Mouse (Mus musculus): ENCODE data around the gene Vps26c. TPM values are rescaled to one million over a fixed set of nuclear protein-coding genes. Genes with fewer than 3 reads are reported as not detected.
A peak's percentile ranks its signal among the peaks of the same experiment; 100 is the strongest.

Gene Vps26c
- polyA plus RNA-seq, 1 experiment, result 40.7 TPM

- H3K4me1 ChIP-seq (ENCODE audit: control insufficient read depth, insufficient read depth, low read length), result peaks cover 2% of the 10 kb centered on the region; the same call in 1 of the 2 replicates
- WGBS, result 52% methylated on average over 6 of the region's 6 CpGs
- TF ChIP-seq CTCF (IDR thresholded peaks at IDR 0.05; ENCODE audit: insufficient read depth, low read length) (no peak), POLR2A (IDR thresholded peaks at IDR 0.05; ENCODE audit: borderline replicate concordance, extremely low read depth, low read depth, low read length) (no peak)
- no peak for DNase-seq
- no peak overlapping the region for H3K4me3 ChIP-seq (replicated peaks; ENCODE audit: extremely low read depth, low read depth, low read length)
Measured at GRCm38 (mm10) chr16:94533679-94534078, 7.0 kb upstream of the Vps26c start.

GRCm38 (mm10) chr16:94531268-94531667, 4.6 kb upstream of the Vps26c start:
- no peak for DNase-seq
- no peak for TF ChIP-seq POLR2A (IDR thresholded peaks at IDR 0.05; ENCODE audit: borderline replicate concordance, extremely low read depth, low read depth, low read length)
- no peak for TF ChIP-seq CTCF (IDR thresholded peaks at IDR 0.05; ENCODE audit: insufficient read depth, low read length)
- H3K4me1 ChIP-seq (ENCODE audit: control insufficient read depth, insufficient read depth, low read length), result peaks cover 3% of the 10 kb centered on the region; the same call in 1 of the 2 replicates
- H3K4me3 ChIP-seq (replicated peaks; ENCODE audit: extremely low read depth, low read depth, low read length), result no peak overlapping the region
- WGBS, result 74% methylated on average over 4 of the region's 4 CpGs

GRCm38 (mm10) chr16:94527546-94527945, 916 bp upstream of the Vps26c start:
- peak overlapping the region; percentile 96 for H3K4me3 ChIP-seq (replicated peaks; ENCODE audit: extremely low read depth, low read depth, low read length)
- TF ChIP-seq CTCF (IDR thresholded peaks at IDR 0.05; ENCODE audit: insufficient read depth, low read length) (no peak), POLR2A (IDR thresholded peaks at IDR 0.05; ENCODE audit: borderline replicate concordance, extremely low read depth, low read depth, low read length) (no peak)
- 29% methylated on average over 3 of the region's 3 CpGs for WGBS
- peaks cover 8% of the 10 kb centered on the region for H3K4me1 ChIP-seq (ENCODE audit: control insufficient read depth, insufficient read depth, low read length)
- no peak for DNase-seq

DNA sequence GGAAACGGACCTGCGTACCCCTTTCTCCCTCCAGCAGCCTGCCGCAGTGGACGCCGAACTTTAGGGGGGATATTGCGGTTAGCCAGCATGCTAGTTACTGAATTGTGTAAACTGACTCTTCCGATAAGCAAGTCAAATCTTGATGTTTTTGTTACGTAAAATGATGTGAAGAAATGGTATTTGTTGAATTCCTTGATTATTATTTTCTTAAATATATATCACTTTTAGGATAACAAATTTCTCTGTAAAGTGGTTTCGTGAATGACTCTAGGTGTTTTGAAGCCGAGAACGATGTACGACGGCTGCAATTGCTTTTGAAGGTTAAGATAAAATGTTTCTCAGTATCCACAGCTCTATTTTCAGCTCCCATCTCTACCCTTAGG, 513 bp upstream of the Vps26c start:
- WGBS, result under 1% methylated on average over 13 of the region's 13 CpGs
- TF ChIP-seq CTCF (IDR thresholded peaks at IDR 0.05; ENCODE audit: insufficient read depth, low read length) (no peak), POLR2A (IDR thresholded peaks at IDR 0.05; ENCODE audit: borderline replicate concordance, extremely low read depth, low read depth, low read length) (no peak)
- Histone ChIP-seq H3K4me1 (ENCODE audit: control insufficient read depth, insufficient read depth, low read length) (peaks cover 8% of the 10 kb centered on the region), H3K4me3 (replicated peaks; ENCODE audit: extremely low read depth, low read depth, low read length) (peak overlapping the region; percentile 96)
- no peak for DNase-seq

GRCm38 (mm10) chr16:94525955-94526343, 681 bp downstream of the Vps26c start:
- H3K4me3 ChIP-seq (replicated peaks; ENCODE audit: extremely low read depth, low read depth, low read length), result peak overlapping the region; percentile 96
- under 1% methylated on average over 24 of the region's 24 CpGs for WGBS
- DNase-seq, result no peak
- TF ChIP-seq CTCF (IDR thresholded peaks at IDR 0.05; ENCODE audit: insufficient read depth, low read length) (no peak), POLR2A (IDR thresholded peaks at IDR 0.05; ENCODE audit: borderline replicate concordance, extremely low read depth, low read depth, low read length) (no peak)
- peaks cover 8% of the 10 kb centered on the region for H3K4me1 ChIP-seq (ENCODE audit: control insufficient read depth, insufficient read depth, low read length)

- H3K4me3 ChIP-seq (replicated peaks; ENCODE audit: extremely low read depth, low read depth, low read length), result no peak overlapping the region
- DNase-seq, result no peak
- TF ChIP-seq CTCF (IDR thresholded peaks at IDR 0.05; ENCODE audit: insufficient read depth, low read length) (no peak), POLR2A (IDR thresholded peaks at IDR 0.05; ENCODE audit: borderline replicate concordance, extremely low read depth, low read depth, low read length) (no peak)
- WGBS, result 82% methylated on average over 9 of the region's 9 CpGs
- peaks cover 13% of the 10 kb centered on the region for H3K4me1 ChIP-seq (ENCODE audit: control insufficient read depth, insufficient read depth, low read length)
Measured at GRCm38 (mm10) chr16:94524691-94525090, 1.9 kb downstream of the Vps26c start.

- no peak for DNase-seq
- TF ChIP-seq POLR2A (IDR thresholded peaks at IDR 0.05; ENCODE audit: borderline replicate concordance, extremely low read depth, low read depth, low read length), result no peak
- no peak for TF ChIP-seq CTCF (IDR thresholded peaks at IDR 0.05; ENCODE audit: insufficient read depth, low read length)
- Histone ChIP-seq H3K4me1 (ENCODE audit: control insufficient read depth, insufficient read depth, low read length) (peaks cover 21% of the 10 kb centered on the region), H3K4me3 (replicated peaks; ENCODE audit: extremely low read depth, low read depth, low read length) (no peak overlapping the region)
- WGBS, result 49% methylated on average over 6 of the region's 6 CpGs
Measured at GRCm38 (mm10) chr16:94523594-94524377, 2.8 kb downstream of the Vps26c start.

- no peak overlapping the region for H3K4me3 ChIP-seq (replicated peaks; ENCODE audit: extremely low read depth, low read depth, low read length)
- 19% methylated on average over 6 of the region's 6 CpGs for WGBS
- no peak for TF ChIP-seq POLR2A (IDR thresholded peaks at IDR 0.05; ENCODE audit: borderline replicate concordance, extremely low read depth, low read depth, low read length)
- TF ChIP-seq CTCF (IDR thresholded peaks at IDR 0.05; ENCODE audit: insufficient read depth, low read length), result no peak
- peaks cover 16% of the 10 kb centered on the region for H3K4me1 ChIP-seq (ENCODE audit: control insufficient read depth, insufficient read depth, low read length)
- peak; percentile 25 for DNase-seq
Measured at GRCm38 (mm10) chr16:94519028-94519427, 7.6 kb downstream of the Vps26c start.

- Histone ChIP-seq H3K4me3 (replicated peaks; ENCODE audit: extremely low read depth, low read depth, low read length) (no peak overlapping the region), H3K4me1 (ENCODE audit: control insufficient read depth, insufficient read depth, low read length) (peaks cover 16% of the 10 kb centered on the region)
- DNase-seq, result no peak
- WGBS, result 82% methylated on average over 2 of the region's 2 CpGs
- TF ChIP-seq CTCF (IDR thresholded peaks at IDR 0.05; ENCODE audit: insufficient read depth, low read length), result no peak
- TF ChIP-seq POLR2A (IDR thresholded peaks at IDR 0.05; ENCODE audit: borderline replicate concordance, extremely low read depth, low read depth, low read length), result no peak
Measured at GRCm38 (mm10) chr16:94517606-94518005, 9.0 kb downstream of the Vps26c start.

DNA sequence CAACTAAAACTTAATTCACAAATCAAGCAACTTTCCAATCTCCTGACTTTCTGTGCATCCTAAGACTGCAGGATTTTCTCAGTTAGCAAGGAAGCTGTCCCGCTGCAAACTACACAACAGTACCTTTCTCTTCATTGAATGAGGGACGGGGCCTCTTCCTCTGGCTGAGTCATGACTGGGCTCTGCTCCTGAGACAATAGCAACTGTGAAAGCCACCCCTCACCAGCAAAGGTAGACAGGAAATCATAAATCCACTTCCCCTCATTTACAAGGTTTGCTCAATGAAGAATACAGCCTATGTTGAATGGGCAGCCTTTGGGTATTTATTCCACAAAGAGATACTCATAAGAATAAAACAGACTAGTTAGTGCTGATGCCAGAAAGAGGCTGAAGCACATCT, 16.6 kb downstream of the Vps26c start:
- no peak for DNase-seq
- 60% methylated on average over 2 of the region's 2 CpGs for WGBS
- TF ChIP-seq POLR2A (IDR thresholded peaks at IDR 0.05; ENCODE audit: borderline replicate concordance, extremely low read depth, low read depth, low read length), result no peak
- no peak for TF ChIP-seq CTCF (IDR thresholded peaks at IDR 0.05; ENCODE audit: insufficient read depth, low read length)

More for the DNA sequence above, 16.6 kb downstream of the Vps26c start:
- no peak overlapping the region for H3K4me3 ChIP-seq (replicated peaks; ENCODE audit: extremely low read depth, low read depth, low read length)
- no peaks in the 10 kb centered on the region for H3K4me1 ChIP-seq (ENCODE audit: control insufficient read depth, insufficient read depth, low read length)
